Mouse (Mus musculus): ENCODE measurements around the gene Olfr1232. TPM values are rescaled to one million over a fixed set of nuclear protein-coding genes. Genes with fewer than 3 reads are reported as not detected.

Olfr1232 gene
- total RNA-seq (2021): not detected

- DNase-seq (ENCODE audit: low spot score in 2 of 2): no peak
- intact Hi-C loops (cut with DNase I): no loop called here
These were observed at the start of gene Olfr1232 for GRCm38 (mm10) chr2:89329575-89329974. Olfr1232 (minus strand) TSS chr2:89329675.

- DNase-seq (ENCODE audit: low spot score in 2 of 2): no peak
- intact Hi-C loops (cut with DNase I): no loop called here
These were observed 35.3 kb upstream of the Olfr1232 start, which contains the start of gene Olfr1234 for GRCm38 (mm10) chr2:89364765-89365164. Olfr1234 (minus strand) TSS chr2:89364865.

- DNase-seq (ENCODE audit: low spot score in 2 of 2): no peak
- intact Hi-C loops (cut with DNase I): no loop called here
These were observed 12.8 kb upstream of the Olfr1232 start, which contains the start of gene Olfr1233 for GRCm38 (mm10) chr2:89342298-89342697. Olfr1233 (minus strand) TSS chr2:89342398.

GRCm38 (mm10) chr2:89306974-89307373 is 22.5 kb downstream of the Olfr1232 start, which contains the start of gene Olfr1231:
Olfr1231 (minus strand) TSS chr2:89307074.
- no peak for DNase-seq (ENCODE audit: low spot score in 2 of 2)
- intact Hi-C loops (cut with DNase I): no loop called here

GRCm38 (mm10) chr2:89297168-89297567 is 32.3 kb downstream of the Olfr1232 start, which contains the start of gene Olfr1230:
Olfr1230 (minus strand) TSS chr2:89297268.
- no peak for DNase-seq (ENCODE audit: low spot score in 2 of 2)
- intact Hi-C loops (cut with DNase I): no loop called here

- intact Hi-C loops (cut with DNase I): no loop called here
- no peak for DNase-seq (ENCODE audit: low spot score in 2 of 2)
These were observed 41.6 kb downstream of the Olfr1232 start, which contains the start of gene Olfr1229 for GRCm38 (mm10) chr2:89287914-89288313. Olfr1229 (minus strand) TSS chr2:89288014.

Other genes starting within 250 kb of the Olfr1232 start
- not detected for gene Olfr1219, start 246.2 kb downstream of the Olfr1232 start, total RNA-seq (2021)
- not detected for gene Olfr1220, start 222.8 kb downstream of the Olfr1232 start, total RNA-seq (2021)
- not detected for gene Olfr1221, start 212.4 kb downstream of the Olfr1232 start, total RNA-seq (2021)
- gene Olfr1222, start 196.6 kb downstream of the Olfr1232 start, total RNA-seq (2021): not detected
- not detected for gene Olfr1223, start 178.1 kb downstream of the Olfr1232 start, total RNA-seq (2021)
- gene Olfr1224-ps1, start 165.6 kb downstream of the Olfr1232 start, total RNA-seq (2021): not detected
- gene Olfr1225, start 155.0 kb downstream of the Olfr1232 start, total RNA-seq (2021): not detected
- not detected for gene Olfr1226, start 129.6 kb downstream of the Olfr1232 start, total RNA-seq (2021)
- not detected for gene Olfr1228, start 75.6 kb downstream of the Olfr1232 start, total RNA-seq (2021)
- not detected for gene Olfr1229, start 41.7 kb downstream of the Olfr1232 start, total RNA-seq (2021)
- not detected for gene Olfr1230, start 32.4 kb downstream of the Olfr1232 start, total RNA-seq (2021)
- gene Olfr1231, start 22.6 kb downstream of the Olfr1232 start, total RNA-seq (2021): not detected
- not detected for gene Olfr1233, start 12.7 kb upstream of the Olfr1232 start, total RNA-seq (2021)
- not detected for gene Olfr1234, start 35.2 kb upstream of the Olfr1232 start, total RNA-seq (2021)
- gene Olfr1238, start 80.0 kb upstream of the Olfr1232 start, total RNA-seq (2021): not detected
- gene Olfr1239, start 90.7 kb upstream of the Olfr1232 start, total RNA-seq (2021): not detected
- gene Olfr1240, start 113.3 kb upstream of the Olfr1232 start, total RNA-seq (2021): not detected
- gene Olfr1241, start 157.5 kb upstream of the Olfr1232 start, total RNA-seq (2021): not detected
- gene Olfr1242, start 168.7 kb upstream of the Olfr1232 start, total RNA-seq (2021): not detected
- gene Olfr1243, start 201.8 kb upstream of the Olfr1232 start, total RNA-seq (2021): not detected
- gene Olfr1245, start 248.8 kb upstream of the Olfr1232 start, total RNA-seq (2021): not detected

Measured in left cerebral cortex, postnatal 25 days (tissue).